ENCODE assay signal across 32 mouse cellular contexts in genomic region chr13:44151526-44151925, GRCm38 (mm10).
"Had no signal": no experiment of that assay in that cellular context is flagged by ENCODE, and none has a peak within 500 bp of the region (broad histone marks: within the 10 kb centered on the region; RNA-seq: fewer than 3 reads in every experiment).

No protein-coding gene starts in this region.

- H3K4me1 ChIP-seq: limb, embryonic 15.5 days; liver, embryonic 13.5 days; liver, embryonic 15.5 days; midbrain, embryonic 10.5 days; midbrain, embryonic 12.5 days; midbrain, embryonic 13.5 days; midbrain, embryonic 15.5 days had no signal

- H3K4me3 ChIP-seq: left cerebral cortex, adult 2 months; limb, embryonic 10.5 days; limb, embryonic 12.5 days; limb, embryonic 13.5 days; limb, embryonic 15.5 days; liver, embryonic 12.5 days; liver, embryonic 13.5 days; liver, embryonic 15.5 days; lung, embryonic 15.5 days; megakaryocyte, embryonic 14.5 days; midbrain, embryonic 10.5 days; midbrain, embryonic 12.5 days; midbrain, embryonic 13.5 days; midbrain, embryonic 15.5 days; myocyte; neural tube, embryonic 12.5 days had no signal

- H3K9ac ChIP-seq: limb, embryonic 12.5 days; limb, embryonic 13.5 days; limb, embryonic 15.5 days; liver, embryonic 12.5 days; liver, embryonic 13.5 days; liver, embryonic 14.5 days; liver, embryonic 15.5 days; liver, postnatal 0 days; lung, embryonic 14.5 days; lung, embryonic 15.5 days; midbrain, embryonic 12.5 days; midbrain, embryonic 13.5 days; midbrain, embryonic 15.5 days; neural tube, embryonic 12.5 days had no signal

- H3K27me3 ChIP-seq: limb, embryonic 13.5 days; limb, embryonic 15.5 days; liver, embryonic 12.5 days; liver, embryonic 13.5 days; liver, embryonic 15.5 days; lung, embryonic 15.5 days; midbrain, embryonic 13.5 days; midbrain, embryonic 15.5 days; neural tube, embryonic 12.5 days had no signal

- ATAC-seq: liver, embryonic 12.5 days; liver, postnatal 0 days; lung, postnatal 0 days; midbrain, embryonic 13.5 days; midbrain, embryonic 15.5 days; midbrain, embryonic 16.5 days had no signal

- H3K36me3 ChIP-seq: limb, embryonic 10.5 days; limb, embryonic 12.5 days; limb, embryonic 13.5 days; limb, embryonic 15.5 days; liver, embryonic 12.5 days; liver, embryonic 13.5 days; liver, embryonic 15.5 days; lung, embryonic 15.5 days; midbrain, embryonic 10.5 days; midbrain, embryonic 12.5 days; midbrain, embryonic 13.5 days; midbrain, embryonic 15.5 days; neural tube, embryonic 12.5 days had no signal

- H3K9me3 ChIP-seq: limb, embryonic 10.5 days; limb, embryonic 15.5 days; liver, embryonic 15.5 days; lung, embryonic 15.5 days; midbrain, embryonic 12.5 days; midbrain, embryonic 15.5 days; neural tube, embryonic 12.5 days had no signal

- H3K4me2 ChIP-seq: limb, embryonic 12.5 days; limb, embryonic 13.5 days; limb, embryonic 15.5 days; liver, embryonic 11.5 days; liver, embryonic 12.5 days; liver, embryonic 13.5 days; liver, embryonic 15.5 days; lung, embryonic 14.5 days; lung, embryonic 15.5 days; midbrain, embryonic 12.5 days; midbrain, embryonic 13.5 days; midbrain, embryonic 15.5 days; neural tube, embryonic 12.5 days had no signal

- H3K27ac ChIP-seq: left cerebral cortex, adult 2 months; limb, embryonic 10.5 days; limb, embryonic 12.5 days; limb, embryonic 13.5 days; limb, embryonic 15.5 days; liver, embryonic 12.5 days; liver, embryonic 13.5 days; liver, embryonic 14.5 days; liver, embryonic 15.5 days; lung, embryonic 15.5 days; macrophage; midbrain, embryonic 10.5 days; midbrain, embryonic 12.5 days; midbrain, embryonic 13.5 days; midbrain, embryonic 15.5 days; neural tube, embryonic 12.5 days had no signal

- DNase-seq: left cerebral cortex, postnatal 4 days; liver; liver, embryonic 13.5 days; liver, postnatal 0 days; lung, adult 18-20 months; lung, adult 2 months; lung, embryonic 14.5 days; lung, postnatal 10 days; lung, postnatal 14 days; lung, postnatal 36 days; lung, postnatal 4 days; midbrain, embryonic 14.5 days had no signal
